Mouse (Mus musculus) cerebral cortex, adult 2 months (tissue): ENCODE measurements around the gene Fam189a1.

ENCODE experiments used
- WGBS: fragments of 180-500 bp; shearing (Covaris S2); methylation state at CpG from one replicate; pipeline ENCODE4 v1.1.7; 2018; 5-methylcytosine and 5-hydroxymethylcytosine counted together

The Fam189a1 gene

DNA sequence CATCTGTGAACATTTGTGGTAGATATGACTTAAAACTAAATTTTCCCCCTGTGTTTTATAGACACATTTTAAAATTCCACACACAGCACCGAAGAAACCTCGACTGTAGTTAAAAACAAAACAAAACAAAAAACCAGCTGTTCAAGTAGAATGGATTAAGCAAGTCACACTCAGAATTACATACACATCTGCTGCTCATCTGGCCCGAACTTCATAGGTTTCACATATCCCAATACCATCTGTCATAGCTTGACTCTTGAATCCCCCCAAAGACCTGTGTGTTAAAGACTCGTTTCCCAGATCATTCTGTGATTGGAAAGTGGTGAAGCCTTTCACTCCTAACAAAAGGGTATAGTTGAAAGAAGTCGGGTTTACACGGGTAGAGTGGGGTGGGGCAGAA is 274.1 kb downstream of the Fam189a1 start:
- 63% methylated on average over 6 of the region's 6 CpGs for WGBS

DNA sequence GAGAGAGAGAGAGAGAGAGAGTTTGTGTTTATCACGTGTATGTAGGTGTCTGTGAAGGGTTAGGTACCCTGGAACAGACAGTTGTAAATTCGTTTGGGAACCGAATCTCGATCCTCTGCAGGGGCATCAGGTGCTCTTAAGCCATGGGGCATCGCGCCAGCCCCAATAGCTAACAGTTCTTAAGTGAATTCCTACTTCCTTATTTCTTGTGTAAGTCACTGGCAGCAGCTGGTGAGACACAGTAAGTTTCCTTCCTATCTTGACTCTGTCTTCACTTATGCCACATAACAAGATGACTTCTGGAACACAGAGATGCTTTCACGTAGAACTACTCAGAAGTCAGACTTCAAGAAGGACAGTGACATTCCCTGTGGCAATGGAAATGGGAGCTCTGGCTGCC is 275.0 kb downstream of the Fam189a1 start:
- 80% methylated on average over 7 of the region's 7 CpGs for WGBS

DNA sequence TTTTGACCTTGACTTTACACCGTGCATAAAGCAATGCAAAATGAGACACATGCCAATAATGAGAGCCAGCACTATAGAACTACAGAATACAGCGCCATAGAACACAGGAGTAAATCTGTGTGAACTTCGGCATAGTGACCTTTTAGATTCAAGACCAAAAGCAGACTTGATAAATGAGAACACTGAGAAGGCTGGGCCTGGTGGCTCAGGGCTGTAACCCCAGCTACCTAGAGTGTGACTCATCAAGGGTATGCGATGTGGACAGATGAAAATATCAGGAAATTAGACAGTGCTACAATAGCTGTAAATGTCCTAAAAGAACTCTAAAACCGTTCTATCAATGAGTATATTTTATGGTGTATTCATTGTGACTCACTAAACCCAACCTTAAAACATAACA is 276.0 kb downstream of the Fam189a1 start:
- 87% methylated on average over 5 of the region's 5 CpGs for WGBS

DNA sequence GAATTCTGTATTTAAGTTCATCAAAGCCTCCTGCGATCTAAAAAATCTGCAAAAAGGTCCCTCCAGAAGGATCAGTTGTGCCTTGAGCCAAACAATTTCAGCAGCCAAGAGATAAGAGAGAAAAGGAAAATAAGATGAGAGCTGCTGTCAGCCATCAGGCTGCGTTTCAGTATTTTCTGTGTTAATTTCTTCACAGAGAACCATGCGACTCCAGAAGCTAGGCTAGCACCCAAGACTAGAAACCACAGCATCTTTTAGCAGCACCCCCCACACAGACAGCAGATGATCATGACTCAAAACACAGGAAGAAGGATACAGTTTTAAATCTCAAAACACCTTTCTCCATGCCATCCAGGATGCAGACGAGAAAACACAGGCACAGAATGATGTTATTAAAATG is 281.4 kb downstream of the Fam189a1 start:
- 48% methylated on average over 4 of the region's 4 CpGs for WGBS

DNA sequence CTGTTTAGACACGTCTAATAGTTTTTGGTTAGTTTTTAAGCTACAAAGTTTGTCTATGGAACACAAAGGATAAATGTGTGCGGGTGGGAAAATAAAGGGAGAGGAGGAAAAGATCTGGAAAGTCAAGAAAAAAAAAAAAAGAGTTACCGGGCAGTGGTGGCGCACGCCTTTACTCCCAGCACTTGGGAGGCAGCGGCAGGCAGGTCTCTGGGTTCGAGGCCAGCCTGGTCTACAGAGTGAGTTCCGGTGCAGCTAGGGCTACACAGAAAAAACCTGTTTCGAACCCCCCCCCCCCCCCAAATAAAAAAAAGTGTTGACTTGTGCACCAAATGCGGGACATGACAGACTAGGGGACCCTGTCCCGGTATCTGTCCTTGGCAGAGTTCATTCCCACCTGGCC is 283.1 kb downstream of the Fam189a1 start:
- 33% methylated on average over 11 of the region's 11 CpGs for WGBS

DNA sequence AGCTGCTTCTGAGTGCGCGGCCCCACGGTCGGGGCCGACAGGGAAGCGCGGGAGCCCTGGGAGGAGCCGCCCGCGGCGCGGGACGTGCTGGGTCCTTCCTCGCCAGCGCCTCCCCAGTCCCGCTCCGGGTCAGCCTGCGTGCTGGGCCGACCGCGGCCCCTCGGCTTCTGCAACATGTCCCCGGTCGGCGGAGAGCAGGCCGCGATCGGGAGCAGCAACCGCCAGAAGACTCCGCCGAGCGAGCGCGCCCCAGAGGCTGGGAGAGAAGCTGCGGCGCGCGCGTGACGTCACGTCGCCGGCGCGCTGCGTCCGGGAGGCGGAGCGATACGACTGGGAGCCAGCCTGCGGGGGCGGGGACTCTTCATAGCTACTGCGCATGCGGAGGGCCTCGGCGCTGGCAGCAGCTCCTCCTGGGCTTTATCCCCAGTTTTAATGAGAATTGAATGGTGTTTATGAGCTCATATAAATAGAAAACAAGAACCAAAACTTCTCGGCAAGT is 283.6 kb downstream of the Fam189a1 start, which contains the start of gene Nsmce3:
Gene Nsmce3, minus strand, starts transcription at position 255 of the 499 bp plus-strand sequence.
- under 1% methylated on average over 57 of the region's 57 CpGs for WGBS

DNA sequence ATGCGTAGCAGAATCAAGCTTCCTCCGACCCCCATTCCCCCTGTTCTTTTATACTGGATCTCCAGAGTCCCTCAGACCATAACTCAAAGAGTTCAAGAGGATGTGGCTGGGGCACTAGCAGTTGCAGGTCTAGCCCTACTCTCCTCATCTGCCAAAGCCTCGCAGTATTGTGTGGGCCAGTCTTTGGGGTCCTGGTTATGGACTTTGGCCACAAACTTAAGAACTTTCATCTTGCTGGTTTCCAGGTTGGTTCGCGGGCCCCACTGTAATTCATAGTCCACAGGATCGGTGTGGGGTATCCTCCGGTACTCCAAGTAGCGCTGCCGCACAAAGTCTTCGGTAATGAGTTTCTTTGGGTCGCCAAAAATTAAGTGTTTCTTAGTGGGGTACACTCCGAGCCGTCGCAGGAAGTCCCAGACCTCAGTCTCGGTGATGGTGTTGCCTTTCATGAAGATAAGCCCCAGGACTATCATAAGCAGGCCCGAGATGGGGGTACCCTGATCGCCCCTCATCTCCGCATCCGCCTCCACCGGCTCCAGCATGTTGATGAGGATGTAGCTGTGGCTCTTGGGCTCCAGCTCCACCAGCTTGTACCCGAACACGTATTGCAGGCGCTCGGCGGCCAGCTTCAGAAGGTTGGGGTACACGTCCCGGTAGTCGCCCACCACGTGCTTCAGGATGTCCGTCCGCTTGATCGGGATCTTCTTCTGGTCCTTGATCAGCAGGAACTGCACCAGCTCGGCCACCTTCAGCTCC is 284.2 kb downstream of the Fam189a1 start:
- under 1% methylated on average over 33 of the region's 33 CpGs for WGBS

DNA sequence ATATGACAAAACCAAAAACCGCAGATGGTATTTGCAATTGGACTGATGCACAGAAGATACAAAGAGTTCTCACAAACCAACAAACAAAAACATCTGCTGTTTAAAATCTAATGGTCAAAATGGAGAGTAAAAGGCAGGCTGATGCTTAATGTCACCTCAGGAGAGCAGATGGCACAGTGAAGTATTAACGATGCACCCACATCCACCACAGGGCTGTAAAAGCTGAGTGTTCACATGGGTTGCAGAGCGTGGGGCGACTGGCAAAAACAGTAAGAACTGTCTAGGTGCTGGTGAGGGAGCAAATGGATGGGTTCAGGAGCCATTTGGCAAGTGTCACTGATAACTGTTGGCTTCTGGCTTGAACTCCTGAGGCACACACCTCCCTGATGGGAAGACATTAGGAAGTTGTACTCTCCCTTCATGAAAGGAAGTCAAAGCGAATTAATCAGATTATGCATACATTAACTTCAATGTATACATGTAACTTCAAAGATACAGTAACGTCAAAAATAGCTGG is 286.8 kb downstream of the Fam189a1 start:
- 70% methylated on average over 6 of the region's 6 CpGs for WGBS

DNA sequence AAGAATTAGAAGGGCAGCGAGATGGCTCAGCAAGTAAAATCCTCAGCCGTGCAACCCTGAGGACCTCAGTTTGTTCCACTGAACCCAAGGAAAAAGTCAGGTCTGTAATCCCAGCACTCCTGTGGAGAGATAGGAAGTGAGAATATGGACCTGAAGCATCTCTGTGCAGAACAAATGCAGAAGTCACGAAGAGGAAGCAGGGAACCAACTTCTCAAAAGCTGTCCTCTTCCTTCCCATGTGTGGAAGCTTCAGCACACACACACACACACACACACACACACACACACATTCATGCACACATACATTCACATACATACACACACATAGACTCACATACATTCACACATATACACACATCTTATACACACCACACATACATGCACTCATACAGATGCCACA is 292.8 kb downstream of the Fam189a1 start:
- WGBS = 86% methylated on average over 3 of the region's 3 CpGs

DNA sequence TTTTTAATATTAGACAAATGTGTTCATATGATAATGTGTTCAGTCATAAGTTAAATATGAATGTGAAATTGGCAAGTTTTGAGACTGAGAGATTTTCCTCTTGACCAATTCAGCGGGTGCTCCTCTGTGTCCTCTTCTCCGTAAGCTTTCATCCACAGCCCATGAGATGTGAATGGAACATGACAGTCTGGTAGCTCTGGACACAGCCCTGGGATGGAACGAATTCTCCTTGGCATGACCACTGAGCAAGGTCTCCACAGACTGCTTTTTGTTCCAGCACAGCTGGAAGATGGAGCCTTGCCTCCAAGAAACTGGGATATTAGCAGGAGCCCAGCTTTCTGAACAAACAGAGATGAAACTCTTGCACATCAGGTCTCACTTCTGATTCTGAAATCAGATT is 293.4 kb downstream of the Fam189a1 start:
- WGBS = 72% methylated on average over 3 of the region's 3 CpGs

DNA sequence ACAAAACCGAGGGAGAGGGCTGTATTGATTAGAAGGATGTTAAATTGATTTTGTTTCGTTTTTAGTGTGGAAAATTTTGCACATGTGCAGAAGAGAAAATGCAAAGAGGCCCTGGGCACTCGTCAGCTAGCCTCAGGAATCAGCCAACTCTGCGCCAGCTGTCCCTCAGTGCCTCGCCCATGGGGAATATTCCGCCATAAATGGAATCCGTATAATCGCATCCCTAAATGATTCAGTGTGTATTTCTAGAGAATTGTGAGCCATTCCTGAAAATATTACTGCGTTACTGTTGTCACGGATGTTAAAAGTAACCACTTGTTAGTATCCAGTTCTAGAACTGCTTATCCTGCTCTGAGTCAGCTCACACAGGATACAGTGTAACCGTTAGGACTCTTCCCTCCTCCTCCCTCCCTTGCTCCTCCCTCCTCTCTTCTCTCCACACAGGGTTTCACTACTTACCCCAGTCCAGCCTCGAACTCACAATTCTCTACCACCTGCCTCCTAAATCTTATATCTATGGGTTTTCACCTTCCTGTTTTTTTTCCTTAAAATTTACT is 299.8 kb downstream of the Fam189a1 start:
- 44% methylated on average over 12 of the region's 12 CpGs for WGBS

DNA sequence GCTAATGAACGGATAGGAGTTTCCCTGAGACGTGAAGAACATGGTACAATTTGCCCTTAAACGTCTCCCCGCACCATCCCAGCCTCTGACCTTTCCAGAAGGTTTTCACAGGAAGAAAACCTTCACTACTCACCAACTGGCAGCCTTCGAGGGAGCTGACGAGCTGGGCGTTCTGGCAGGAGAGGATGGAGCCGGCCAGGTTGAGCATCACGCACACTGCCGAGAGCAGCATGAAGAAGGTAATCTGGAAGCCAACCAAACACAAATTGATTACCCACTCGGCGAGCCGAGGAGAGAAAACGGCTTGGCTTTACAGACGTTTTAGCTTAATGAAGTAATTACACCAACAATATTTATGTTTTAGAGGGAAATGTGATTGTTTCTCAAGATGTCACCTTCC is 300.4 kb downstream of the Fam189a1 start:
- WGBS = 22% methylated on average over 15 of the region's 15 CpGs

DNA sequence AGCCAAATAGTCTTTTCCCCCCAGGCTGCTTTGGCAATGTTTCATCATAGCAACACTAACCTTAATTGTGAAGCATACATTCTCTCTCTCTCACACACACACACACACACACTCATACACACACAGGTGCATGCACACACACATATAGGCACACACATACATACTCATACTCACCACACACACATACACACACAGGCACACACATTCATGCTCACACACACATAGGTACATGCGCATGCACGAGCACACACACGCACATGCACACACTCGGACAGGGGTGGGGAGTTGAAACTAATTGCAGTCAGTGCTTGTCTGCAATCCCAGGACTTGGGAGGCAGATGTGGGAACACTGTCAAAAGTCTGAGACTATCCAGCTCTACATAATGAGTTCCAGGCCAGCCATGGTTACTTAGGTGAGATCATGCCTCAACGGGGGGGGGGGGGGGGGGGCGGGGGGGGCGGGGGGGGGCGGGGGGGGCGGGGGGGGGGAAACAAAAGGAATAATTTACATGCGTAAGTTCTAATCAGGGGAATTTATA is 300.9 kb downstream of the Fam189a1 start:
- WGBS = 55% methylated on average over 7 of the region's 10 CpGs

DNA sequence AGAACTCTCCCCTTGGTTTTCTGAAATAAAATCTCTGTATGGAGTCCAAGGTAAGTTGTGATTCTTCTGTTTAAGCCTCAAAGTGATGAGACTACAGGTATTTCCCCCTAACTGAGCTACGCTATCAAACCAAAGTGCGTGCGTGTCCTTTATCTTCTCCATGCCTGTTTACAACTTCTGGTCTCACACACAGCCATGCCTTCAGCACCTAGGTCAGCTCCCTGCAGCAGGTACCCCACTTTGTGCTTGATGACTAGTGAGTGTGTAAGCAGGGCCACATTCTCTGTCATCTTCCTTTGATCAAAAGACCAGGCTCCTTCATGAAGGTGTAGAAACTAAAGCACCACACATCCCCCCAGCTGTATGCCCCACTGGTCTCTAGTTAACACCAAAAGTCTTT is 305.6 kb downstream of the Fam189a1 start:
- WGBS = 75% methylated on average over 3 of the region's 3 CpGs

DNA sequence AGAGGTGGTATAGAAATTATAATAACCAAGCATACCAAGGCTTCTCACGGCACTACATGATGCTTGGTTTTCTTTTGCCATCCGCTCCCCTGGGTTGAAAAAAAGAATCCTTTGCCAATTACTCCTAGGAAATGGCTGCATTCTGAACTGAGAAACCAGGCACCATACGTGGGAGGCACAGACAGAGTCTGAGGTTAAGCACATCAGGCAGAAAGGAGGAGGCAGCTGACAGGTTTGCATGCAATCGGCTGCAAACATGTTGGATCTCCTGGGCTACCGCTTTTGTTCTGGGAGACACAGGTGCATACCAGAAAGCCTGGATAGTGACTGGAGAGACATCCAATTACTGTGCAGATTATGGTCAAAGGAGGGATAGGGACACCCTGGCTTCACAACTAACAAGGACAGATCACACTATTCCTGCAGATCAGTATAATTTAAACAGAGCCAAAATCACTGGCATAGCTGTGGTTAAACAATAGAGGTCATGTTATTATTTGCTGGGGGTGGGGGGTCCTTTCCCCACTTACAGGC is 308.9 kb downstream of the Fam189a1 start:
- WGBS = 70% methylated on average over 5 of the region's 5 CpGs

DNA sequence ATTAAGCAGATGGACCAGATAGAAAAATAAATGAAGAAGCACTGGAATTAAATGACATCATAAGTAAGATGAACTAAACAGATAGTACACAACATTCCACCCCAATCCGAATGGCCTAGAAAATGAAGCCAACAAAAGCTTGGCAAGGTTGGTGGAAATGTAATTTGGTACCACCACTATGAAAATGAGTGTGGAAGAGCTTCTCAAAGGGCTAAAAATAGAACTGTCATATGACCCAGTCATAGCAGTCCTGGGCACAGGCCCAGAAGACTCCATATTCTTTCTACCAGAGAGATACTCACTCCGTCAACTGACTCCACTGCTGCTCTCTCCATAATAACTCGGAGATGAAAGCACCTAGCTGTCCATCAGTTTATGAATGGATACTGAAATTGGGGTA is 310.3 kb downstream of the Fam189a1 start:
- 62% methylated on average over 3 of the region's 3 CpGs for WGBS

DNA sequence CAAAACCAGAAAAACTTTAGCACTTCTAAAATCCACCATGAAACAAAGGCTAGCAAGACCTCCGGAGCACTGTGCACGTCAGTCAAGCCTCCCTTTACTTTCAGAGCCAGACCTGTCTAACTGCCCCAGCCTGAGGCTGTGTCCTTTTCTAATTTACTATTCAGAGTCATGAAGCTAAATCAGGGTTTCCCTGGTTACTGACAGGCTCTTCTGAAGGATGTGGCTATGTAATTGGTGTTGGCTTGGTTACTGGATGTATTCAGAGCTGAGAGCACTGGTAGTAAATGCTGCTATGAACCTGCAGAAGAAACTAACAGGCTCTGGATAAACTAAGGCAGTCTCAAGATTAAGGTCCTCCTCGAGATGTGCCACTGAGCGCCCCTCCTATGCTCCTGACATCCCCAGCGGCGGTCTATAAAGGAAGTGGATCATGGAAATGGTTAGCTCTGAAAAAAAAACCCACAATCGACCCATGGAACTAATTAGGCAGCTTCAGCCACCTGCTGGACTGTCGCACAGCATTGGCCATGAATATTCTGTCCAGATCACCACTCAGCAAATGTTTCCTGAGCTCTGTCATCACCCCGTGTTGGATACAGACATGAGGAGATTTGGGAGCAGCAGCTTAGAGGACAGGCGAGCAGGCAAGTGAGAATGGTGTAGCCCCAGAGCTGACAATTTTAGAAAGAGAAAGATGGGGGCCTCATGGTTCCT is 315.3 kb downstream of the Fam189a1 start:
- WGBS = 46% methylated on average over 10 of the region's 10 CpGs

DNA sequence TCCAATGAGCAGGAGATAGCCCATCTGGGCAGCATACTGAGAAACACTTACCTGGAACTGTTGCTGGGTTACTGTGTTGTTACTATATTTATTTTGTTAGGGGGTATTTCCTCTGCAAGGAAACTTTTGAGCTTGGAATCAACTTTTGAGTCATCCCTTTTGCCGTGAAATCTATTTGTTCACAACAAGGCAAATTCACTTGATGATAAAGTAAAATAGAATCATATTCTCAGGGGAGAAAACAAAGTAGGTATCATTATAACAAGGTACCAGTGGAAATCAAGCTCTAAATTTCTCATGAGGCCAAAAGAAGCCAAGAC is 315.8 kb downstream of the Fam189a1 start:
- 59% methylated on average over 1 of the region's 1 CpGs for WGBS

DNA sequence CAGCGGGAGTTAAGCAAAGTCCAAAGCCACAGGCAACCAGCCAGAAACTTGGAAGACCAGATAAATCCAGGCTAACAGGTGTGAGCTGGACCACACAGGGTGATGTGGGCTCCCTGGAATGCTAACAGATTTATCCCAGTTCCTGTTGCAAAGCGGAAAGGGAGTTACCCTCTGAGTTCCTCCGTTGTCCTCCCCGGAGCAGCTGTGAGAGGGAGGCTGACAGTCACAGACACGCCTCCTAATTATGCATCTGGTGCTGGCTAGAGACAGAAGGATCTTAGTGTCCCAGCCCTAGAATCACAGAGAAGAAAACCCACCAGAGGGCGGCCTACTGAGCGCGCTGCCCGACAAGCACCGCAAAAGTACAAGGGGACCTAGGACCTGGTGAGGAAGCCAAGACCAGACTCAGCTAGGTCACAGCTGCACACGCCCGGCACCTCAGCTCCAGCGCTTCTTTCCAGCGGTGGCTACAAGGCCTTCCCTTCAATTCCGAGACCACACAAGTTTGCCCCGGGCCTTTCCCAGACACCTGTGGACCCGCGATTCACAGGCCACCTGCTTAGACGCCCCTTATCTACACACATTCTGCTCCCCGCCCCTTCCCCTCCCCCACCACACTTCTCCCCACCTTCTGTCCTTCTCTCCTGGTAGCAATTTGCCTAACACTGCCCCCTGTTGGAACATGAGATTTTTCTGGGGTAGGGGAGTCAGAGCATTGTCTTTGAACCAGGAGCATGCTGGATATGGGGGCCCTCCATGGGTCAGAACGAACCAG is 316.4 kb downstream of the Fam189a1 start:
- WGBS = 8% methylated on average over 21 of the region's 21 CpGs

DNA sequence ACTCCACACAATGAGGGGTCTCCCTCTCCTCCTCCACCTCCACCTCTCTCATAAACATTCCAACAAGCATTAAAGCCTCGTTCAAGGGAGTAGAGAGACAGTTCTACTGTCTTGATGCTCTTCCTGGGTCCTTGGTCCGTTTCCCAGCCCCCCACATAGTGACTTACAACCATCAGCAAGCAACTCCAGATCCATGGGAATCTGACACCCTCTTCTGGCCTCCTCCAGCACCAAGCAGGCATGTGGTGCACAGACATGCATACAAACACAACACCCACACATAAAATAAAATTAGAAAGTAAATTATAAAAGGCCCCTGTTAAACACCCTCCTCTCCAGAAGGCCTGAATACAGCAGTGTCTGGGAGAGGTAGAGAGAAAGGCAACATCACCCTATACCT is 317.1 kb downstream of the Fam189a1 start:
- 57% methylated on average over 2 of the region's 2 CpGs for WGBS

DNA sequence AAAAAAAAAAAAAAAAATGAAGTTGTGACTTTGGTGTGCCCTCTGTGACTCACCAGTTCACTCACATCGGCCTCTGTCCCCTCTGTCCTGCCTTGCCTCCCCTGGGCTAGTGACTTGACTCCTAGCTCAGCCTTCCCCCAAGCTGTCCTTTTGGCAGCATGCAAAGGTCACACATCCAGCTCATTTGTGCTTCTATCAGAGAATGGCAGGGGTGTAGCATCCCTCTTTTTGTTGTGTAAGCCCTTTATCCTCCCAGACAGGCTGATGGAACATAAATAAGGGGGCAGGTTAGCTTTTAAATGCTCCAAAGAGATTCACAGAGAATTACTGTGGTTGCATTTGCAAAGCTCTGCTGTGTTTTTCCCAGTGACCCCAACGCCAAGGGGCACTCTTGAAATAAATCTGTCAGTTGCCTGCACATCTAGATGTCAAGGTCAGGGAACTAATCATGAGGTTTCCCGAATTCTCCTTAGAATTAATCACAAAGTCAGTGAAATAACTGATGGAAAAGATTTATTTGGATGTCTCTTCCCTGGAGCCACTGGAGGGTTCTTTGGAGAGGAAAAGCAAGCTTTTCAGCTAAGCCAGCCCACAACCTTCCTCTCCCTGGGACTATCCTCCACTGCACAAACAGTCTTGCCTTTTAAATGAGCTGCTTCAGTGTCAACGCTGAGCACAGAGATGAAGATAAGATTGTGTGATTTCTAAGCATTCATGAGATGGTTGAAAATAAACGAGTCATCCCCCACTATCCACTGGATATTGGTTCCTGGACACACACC is 326.0 kb downstream of the Fam189a1 start:
- 64% methylated on average over 5 of the region's 5 CpGs for WGBS
